8 mouse cellular contexts compared by ENCODE assay signal in genomic region chr11:79703452-79703851, GRCm38 (mm10).
DNase-seq lines count a peak whose midpoint lies in the region; ATAC-seq and TF ChIP-seq lines count a peak whose summit lies in the region.

No protein-coding gene starts in this region.

- no peak for TF ChIP-seq EP300 in CH12.LX (IDR thresholded peaks at IDR 0.05; ENCODE audit: low read length)

- WGBS in heart, embryonic 12.5 days: 6% methylated on average over 5 of the region's 5 CpGs
- whole genome bisulfite sequencing in kidney, embryonic 16.5 days: 2% methylated on average over 5 of the region's 5 CpGs

- peak; percentile 70 for ATAC-seq in common myeloid progenitor, adult 5-6 weeks (replicated peaks; ENCODE audit: low read depth, poor library complexity, severe bottlenecking)
- ATAC-seq in heart, embryonic 12.5 days (ENCODE audit: insufficient number of reproducible peaks, low FRiP score): no peak
- peak; percentile 52; the same call in 1 of the 2 replicates for ATAC-seq in kidney, embryonic 16.5 days (ENCODE audit: low FRiP score, low TSS enrichment)

- dilution Hi-C loops in CH12.LX (cut with MboI; ENCODE audit: extremely low pct_ligation_motif_present, extremely low pct_unique_long_range_greater_than_20kb, low sequenced_read_pairs): no loop called here

- H3K9me3 ChIP-seq in CH12.LX (replicated peaks; ENCODE audit: low read length): no peaks in the 10 kb centered on the region
- no peaks in the 10 kb centered on the region for H3K9me3 ChIP-seq in heart, embryonic 12.5 days (replicated peaks)
- no peaks in the 10 kb centered on the region for H3K9me3 ChIP-seq in kidney, embryonic 16.5 days (ENCODE audit: low read length)

- peaks cover 5 to 37% of the 10 kb centered on the region in 2 experiments for H3K36me3 ChIP-seq in CH12.LX (replicated peaks in 1 of 2; ENCODE audit: control insufficient read depth in 1 of 2, insufficient read depth in 1 of 2, low read length in 1 of 2)
- H3K36me3 ChIP-seq in heart, embryonic 12.5 days: peaks cover 13% of the 10 kb centered on the region
- H3K36me3 ChIP-seq in kidney, embryonic 16.5 days (ENCODE audit: insufficient read depth, low read length): peaks cover 4% of the 10 kb centered on the region; the same call in 1 of the 2 replicates

- peak overlapping the region; percentile 85 for H3K9ac ChIP-seq in CH12.LX (ENCODE audit: insufficient read depth, low read depth)
- peak overlapping the region; percentile 88; the same call in 1 of the 2 replicates for H3K9ac ChIP-seq in heart, embryonic 12.5 days
- peak overlapping the region; percentile 97 for H3K9ac ChIP-seq in kidney, embryonic 16.5 days (replicated peaks; ENCODE audit: low read length)

- TF ChIP-seq RAD21 in CH12.LX (IDR thresholded peaks at IDR 0.05; ENCODE audit: low read depth, low read length): peak; percentile 74

- no peak for TF ChIP-seq POLR2A in CH12.LX (IDR thresholded peaks at IDR 0.05; ENCODE audit: low read depth, low read length)

- DNase-seq in 3T3-L1 (ENCODE audit: low read depth, low spot score) (peak; percentile 88), CH12.LX (ENCODE audit: extremely low read depth) (peak; percentile 94)
- DNase-seq in lung, postnatal 14 days: peak; percentile 43
- peak; percentile 80 for DNase-seq in skeletal muscle tissue, adult 2 months (ENCODE audit: low read depth, low spot score)
- no peak for DNase-seq in right cerebral cortex, postnatal 25 days

- H3K27me3 ChIP-seq in CH12.LX (replicated peaks): no peaks in the 10 kb centered on the region
- no peaks in the 10 kb centered on the region for H3K27me3 ChIP-seq in heart, embryonic 12.5 days (replicated peaks)
- H3K27me3 ChIP-seq in kidney, embryonic 16.5 days (ENCODE audit: insufficient read depth, low read length): no peaks in the 10 kb centered on the region

- peak; percentile 39 to 83; a peak in 3 of 4 replicates for TF ChIP-seq CTCF in CH12.LX (conservative IDR thresholded peaks at IDR 0.05 in 1 of 2, IDR thresholded peaks at IDR 0.05 in 1 of 2; ENCODE audit: low read depth in 2 of 2, low read length in 2 of 2)

- peaks cover 7% of the 10 kb centered on the region for H3K79me2 ChIP-seq in CH12.LX (replicated peaks; ENCODE audit: control insufficient read depth, extremely low read depth, insufficient read depth, poor library complexity, severe bottlenecking)

- peaks cover 0 to 44% of the 10 kb centered on the region in 2 experiments; a peak in 2 of 4 replicates for H3K4me1 ChIP-seq in CH12.LX (ENCODE audit: control insufficient read depth in 1 of 2, insufficient read depth in 2 of 2)
- H3K4me1 ChIP-seq in heart, embryonic 12.5 days (replicated peaks): peaks cover 20% of the 10 kb centered on the region
- peaks cover 18% of the 10 kb centered on the region for H3K4me1 ChIP-seq in kidney, embryonic 16.5 days (ENCODE audit: insufficient read depth, low read length)

- peak overlapping the region; percentile 70 to 100 (median 93) for H3K4me3 ChIP-seq in CH12.LX (replicated peaks in 1 of 3; ENCODE audit: low read depth in 2 of 3, low read length in 2 of 3, poor library complexity in 1 of 3)
- H3K4me3 ChIP-seq in heart, embryonic 12.5 days: peak overlapping the region; percentile 72
- H3K4me3 ChIP-seq in kidney, embryonic 16.5 days (ENCODE audit: low read length): peak overlapping the region; percentile 88

- H3K4me2 ChIP-seq in CH12.LX (ENCODE audit: insufficient read depth, low read depth, poor library complexity, severe bottlenecking): peak overlapping the region; percentile 74
- H3K4me2 ChIP-seq in heart, embryonic 12.5 days: peak overlapping the region; percentile 83
- H3K4me2 ChIP-seq in kidney, embryonic 16.5 days (replicated peaks; ENCODE audit: low read depth, low read length): peak overlapping the region; percentile 67

- in situ Hi-C loops in CH12.LX (cut with MboI; ENCODE audit: low pct_ligation_motif_present, low pct_unique_long_range_greater_than_20kb, low sequenced_read_pairs): loop anchor here (5.0 kb wide), 1 partner anchor 219 kb away; no protein-coding TSS in a partner anchor

- H3K27ac ChIP-seq in CH12.LX (ENCODE audit: insufficient read depth, low read depth): no peak overlapping the region
- H3K27ac ChIP-seq in heart, embryonic 12.5 days (ENCODE audit: poor library complexity, severe bottlenecking): peak overlapping the region; percentile 97
- peak overlapping the region; percentile 98 for H3K27ac ChIP-seq in kidney, embryonic 16.5 days (ENCODE audit: low read length)

TF ChIP-seq in CH12.LX, 34 proteins besides CTCF, POLR2A, EP300 and RAD21:
- TF ChIP-seq UBTF (IDR thresholded peaks at IDR 0.05; ENCODE audit: low read depth, low read length): no peak
- TF ChIP-seq MYC (IDR thresholded peaks at IDR 0.05; ENCODE audit: low read depth, low read length): peak; percentile 89
- TF ChIP-seq MEF2A (IDR thresholded peaks at IDR 0.05; ENCODE audit: borderline replicate concordance, low read depth, low read length): peak; percentile 22; the same call in 1 of the 2 replicates
- no peak for TF ChIP-seq USF2 (conservative IDR thresholded peaks at IDR 0.05; ENCODE audit: low read depth, low read length)
- TF ChIP-seq MXI1 (IDR thresholded peaks at IDR 0.05; ENCODE audit: low read depth, low read length): peak; percentile 63; the same call in 1 of the 2 replicates
- TF ChIP-seq RCOR1 (conservative IDR thresholded peaks at IDR 0.05; ENCODE audit: low read depth, low read length): no peak
- TF ChIP-seq MAZ (IDR thresholded peaks at IDR 0.05; ENCODE audit: low read depth, low read length): no peak
- TF ChIP-seq ETS1 (conservative IDR thresholded peaks at IDR 0.05; ENCODE audit: low read depth, low read length): no peak
- peak; percentile 48 for TF ChIP-seq SIN3A (IDR thresholded peaks at IDR 0.05; ENCODE audit: low read length)
- no peak for TF ChIP-seq BHLHE40 (IDR thresholded peaks at IDR 0.05; ENCODE audit: low read depth, low read length)
- peak; percentile 80 for TF ChIP-seq SMC3 (IDR thresholded peaks at IDR 0.05; ENCODE audit: low read depth, low read length)
- no peak; the same call in 1 of the 2 replicates for TF ChIP-seq TCF12 (IDR thresholded peaks at IDR 0.05; ENCODE audit: low read depth, low read length)
- no peak for TF ChIP-seq MAFK (IDR thresholded peaks at IDR 0.05; ENCODE audit: insufficient replicate concordance, low read length)
- TF ChIP-seq HCFC1 (IDR thresholded peaks at IDR 0.05; ENCODE audit: low read depth, low read length): peak; percentile 35; the same call in 1 of the 2 replicates
- no peak for TF ChIP-seq TBP (conservative IDR thresholded peaks at IDR 0.05; ENCODE audit: low read depth, low read length)
- no peak; the same call in 1 of the 2 replicates for TF ChIP-seq NELFE (IDR thresholded peaks at IDR 0.05; ENCODE audit: low read depth, low read length)
- no peak for TF ChIP-seq CHD2 (IDR thresholded peaks at IDR 0.05; ENCODE audit: low read length)
- no peak for TF ChIP-seq JUN (IDR thresholded peaks at IDR 0.05; ENCODE audit: insufficient read depth, low read depth, low read length)
- TF ChIP-seq KAT2A (IDR thresholded peaks at IDR 0.05; ENCODE audit: insufficient replicate concordance, low read length): no peak
- TF ChIP-seq ELF1 (IDR thresholded peaks at IDR 0.05; ENCODE audit: low read depth, low read length): no peak
- TF ChIP-seq ZMIZ1 (IDR thresholded peaks at IDR 0.05; ENCODE audit: low read depth, low read length): no peak
- no peak for TF ChIP-seq CHD1 (IDR thresholded peaks at IDR 0.05; ENCODE audit: low read depth, low read length)
- no peak for TF ChIP-seq POLR2AphosphoS2 (IDR thresholded peaks at IDR 0.05; ENCODE audit: low read depth, low read length)
- TF ChIP-seq MAX (IDR thresholded peaks at IDR 0.05; ENCODE audit: low read length): no peak; the same call in 1 of the 2 replicates
- no peak for TF ChIP-seq IRF4 (IDR thresholded peaks at IDR 0.05; ENCODE audit: low read depth, low read length)
- no peak for TF ChIP-seq JUND (conservative IDR thresholded peaks at IDR 0.05; ENCODE audit: low read depth, low read length)
- no peak for TF ChIP-seq PAX5 (IDR thresholded peaks at IDR 0.05; ENCODE audit: low read length)
- peak; percentile 42 for TF ChIP-seq ZNF384 (IDR thresholded peaks at IDR 0.05; ENCODE audit: low read depth, low read length)
- no peak for TF ChIP-seq NRF1 (IDR thresholded peaks at IDR 0.05; ENCODE audit: low read depth, low read length)
- TF ChIP-seq ZKSCAN1 (IDR thresholded peaks at IDR 0.05; ENCODE audit: borderline replicate concordance, low read depth, low read length): no peak
- no peak for TF ChIP-seq E2F4 (IDR thresholded peaks at IDR 0.05; ENCODE audit: insufficient replicate concordance, low read depth, low read length)
- TF ChIP-seq USF1 (IDR thresholded peaks at IDR 0.05; ENCODE audit: low read depth, low read length): no peak
- TF ChIP-seq ZC3H11A (IDR thresholded peaks at IDR 0.05; ENCODE audit: low read depth, low read length): peak; percentile 32; the same call in 1 of the 2 replicates
- TF ChIP-seq GABPA (IDR thresholded peaks at IDR 0.05; ENCODE audit: insufficient replicate concordance, low read depth, low read length): no peak
TF ChIP-seq in CH12.LX: peak in this region for 8.
